Mouse (Mus musculus) neural tube, embryonic 11.5 days (tissue): ENCODE measurements around the gene Dnase2b. TPM values are rescaled to one million over a fixed set of nuclear protein-coding genes. Genes with fewer than 3 reads are reported as not detected.

Source experiments
- ATAC-seq: fragments of 200-750 bp; cut with Nextera tagmentation; 2 replicates; pipeline ENCODE4 v1.8.0; 2017; ENCODE audit warnings: moderate number of reproducible peaks, mild to moderate bottlenecking, moderate TSS enrichment, moderate library complexity; ENCODE audit not compliant: insufficient read depth, low FRiP score, low TSS enrichment
- DNase-seq: peaks from one replicate; pipeline ENCODE4 v3.0.0-alpha.2; 2015; ENCODE audit warnings: low spot score
- H3K27ac ChIP-seq: fragments of 300-500 bp; sonication (generic); 2 replicates; pipeline ENCODE4 v1.5.1; 2014; ENCODE audit warnings: low read depth, mild to moderate bottlenecking, low read length
- H3K27me3 ChIP-seq: fragments of 300-500 bp; sonication (generic); 2 replicates; pipeline ENCODE4 v1.6.1; 2014; ENCODE audit warnings: mild to moderate bottlenecking, low read length, mixed read lengths; ENCODE audit not compliant: control insufficient read depth, insufficient read depth
- H3K36me3 ChIP-seq: fragments of 300-500 bp; sonication (generic); 2 replicates; pipeline ENCODE4 v1.6.1; 2014; ENCODE audit warnings: mild to moderate bottlenecking, low read length, moderate library complexity, mixed read lengths; ENCODE audit not compliant: control insufficient read depth, insufficient read depth
- H3K4me1 ChIP-seq: fragments of 300-500 bp; sonication (generic); 2 replicates; pipeline ENCODE4 v1.6.1; 2014; ENCODE audit warnings: low read length, mixed read lengths; ENCODE audit not compliant: control insufficient read depth, insufficient read depth
- H3K4me2 ChIP-seq: fragments of 300-500 bp; sonication (generic); 2 replicates; pipeline ENCODE4 v1.6.1; 2014; ENCODE audit warnings: low read depth, mild to moderate bottlenecking, moderate library complexity
- H3K4me3 ChIP-seq: fragments of 300-500 bp; sonication (generic); 2 replicates; pipeline ENCODE4 v1.5.1; 2014; ENCODE audit warnings: low read depth, low read length
- H3K9ac ChIP-seq: fragments of 300-500 bp; sonication (generic); 2 replicates; pipeline ENCODE4 v1.6.1; 2014; ENCODE audit warnings: mild to moderate bottlenecking, low read length
- H3K9me3 ChIP-seq: fragments of 300-500 bp; sonication (generic); 2 replicates; pipeline ENCODE4 v1.6.1; 2016; ENCODE audit warnings: low read length; ENCODE audit not compliant: control insufficient read depth
- WGBS: fragments of 180-500 bp; shearing (Covaris S2); extraction: QIAGEN DNeasy Blood & Tissue Kit; methylation state at CpG from one replicate; pipeline ENCODE4 v1.1.7; 2014; 5-methylcytosine and 5-hydroxymethylcytosine counted together
- polyA plus RNA-seq: library from polyadenylated mRNA; unstranded; fragments of >200 nt; fragmentation: Nextera tagmentation; extraction: Ambion mirVana; gene quantifications from 2 replicates; pipeline ENCODE4 v1.2.1, GENCODE M21; 2014

Dnase2b gene
- polyA plus RNA-seq: not detected in 2 replicates

DNA sequence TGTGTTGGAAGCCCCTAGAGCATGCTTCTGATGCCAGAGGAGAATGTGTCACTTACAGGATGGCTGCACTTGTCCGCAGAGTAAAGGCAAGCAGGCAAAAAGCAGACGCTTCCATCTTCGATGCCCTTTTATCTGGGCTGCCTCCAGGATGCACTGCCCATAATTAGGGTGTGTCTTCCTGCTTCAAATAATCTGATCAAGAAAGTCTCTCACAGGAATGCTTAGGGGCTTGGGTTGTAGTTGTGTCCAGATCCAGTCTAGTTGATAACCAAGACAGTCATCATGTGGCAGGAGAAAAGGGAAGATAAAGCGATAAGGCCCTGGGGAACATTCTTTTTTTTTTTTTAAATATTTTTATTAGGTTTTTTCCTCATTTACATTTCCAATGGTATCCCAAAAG, at the start of gene Dnase2b:
Dnase2b (minus strand) TSS at position 101 of the 400 bp plus-strand sequence.
- H3K9me3 ChIP-seq: no peaks in the 10 kb centered on the region
- H3K27me3 ChIP-seq: no peaks in the 10 kb centered on the region
- 95% methylated on average over 4 of the region's 4 CpGs for WGBS
- DNase-seq (no peak), ATAC-seq (no peak)
- H3K36me3 ChIP-seq: no peaks in the 10 kb centered on the region
- H3K27ac ChIP-seq: no peak within 1 kb of the TSS
- H3K4me3 ChIP-seq: no peak within 1 kb of the TSS
- no peak within 1 kb of the TSS for H3K4me2 ChIP-seq
- no peaks in the 10 kb centered on the region for H3K4me1 ChIP-seq
- no peak within 1 kb of the TSS for H3K9ac ChIP-seq

- DNase-seq: no peak
- H3K4me3 ChIP-seq: no peak overlapping the region
- H3K4me2 ChIP-seq: no peak overlapping the region
- H3K4me1 ChIP-seq: no peaks in the 10 kb centered on the region
- H3K9me3 ChIP-seq: no peaks in the 10 kb centered on the region
- no peaks in the 10 kb centered on the region for H3K36me3 ChIP-seq
- WGBS: 85% methylated on average over 7 of the region's 7 CpGs
- H3K9ac ChIP-seq: no peak overlapping the region
- no peak for ATAC-seq
- H3K27me3 ChIP-seq: no peaks in the 10 kb centered on the region
- H3K27ac ChIP-seq: no peak overlapping the region
These were observed 46.5 kb upstream of the Dnase2b start for GRCm38 (mm10) chr3:146661907-146662306.

- no peaks in the 10 kb centered on the region for H3K9me3 ChIP-seq
- 83% methylated on average over 6 of the region's 6 CpGs for WGBS
- H3K36me3 ChIP-seq: no peaks in the 10 kb centered on the region
- H3K27me3 ChIP-seq: no peaks in the 10 kb centered on the region
- H3K27ac ChIP-seq: no peak overlapping the region
- H3K4me1 ChIP-seq: no peaks in the 10 kb centered on the region
- ATAC-seq: no peak
- no peak overlapping the region for H3K4me3 ChIP-seq
- H3K9ac ChIP-seq: no peak overlapping the region
- H3K4me2 ChIP-seq: no peak overlapping the region
- no peak for DNase-seq
These were observed 45.6 kb upstream of the Dnase2b start for GRCm38 (mm10) chr3:146661001-146661400.

GRCm38 (mm10) chr3:146659321-146659720, 43.9 kb upstream of the Dnase2b start:
- Histone ChIP-seq H3K9ac (no peak overlapping the region), H3K4me3 (no peak overlapping the region), H3K4me1 (no peaks in the 10 kb centered on the region), H3K36me3 (no peaks in the 10 kb centered on the region), H3K9me3 (no peaks in the 10 kb centered on the region), H3K4me2 (no peak overlapping the region), H3K27me3 (no peaks in the 10 kb centered on the region), H3K27ac (no peak overlapping the region)
- ATAC-seq (no peak), DNase-seq (no peak)
- 93% methylated on average over 5 of the region's 5 CpGs for WGBS

GRCm38 (mm10) chr3:146658061-146658639, 42.8 kb upstream of the Dnase2b start:
- no peak overlapping the region for H3K4me3 ChIP-seq
- ATAC-seq: no peak
- no peaks in the 10 kb centered on the region for H3K36me3 ChIP-seq
- H3K4me1 ChIP-seq: no peaks in the 10 kb centered on the region
- no peaks in the 10 kb centered on the region for H3K27me3 ChIP-seq
- 92% methylated on average over 1 of the region's 1 CpGs for WGBS
- no peak for DNase-seq
- H3K9ac ChIP-seq: no peak overlapping the region
- no peak overlapping the region for H3K4me2 ChIP-seq
- no peaks in the 10 kb centered on the region for H3K9me3 ChIP-seq
- H3K27ac ChIP-seq: no peak overlapping the region

DNA sequence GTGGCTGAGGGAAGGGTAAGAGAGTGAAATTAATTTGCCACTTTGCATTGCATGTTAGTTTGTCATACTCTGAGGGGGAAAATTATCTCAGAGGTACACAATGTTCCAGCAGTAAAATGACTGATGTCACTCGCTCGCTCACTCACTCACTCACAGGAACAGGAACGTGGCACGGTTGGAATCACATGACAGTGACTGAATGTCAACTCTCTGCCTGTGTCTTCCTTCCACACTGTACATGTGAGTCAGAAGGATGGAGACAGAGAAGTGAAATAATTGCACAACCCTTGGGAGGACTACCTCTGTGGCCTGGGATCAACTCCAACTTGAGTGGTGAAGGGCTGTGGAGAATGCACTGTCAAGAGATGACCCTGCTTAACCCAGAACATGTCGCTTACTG, 42.0 kb upstream of the Dnase2b start:
- H3K27me3 ChIP-seq: no peaks in the 10 kb centered on the region
- DNase-seq: no peak
- ATAC-seq: no peak
- no peaks in the 10 kb centered on the region for H3K9me3 ChIP-seq
- no peak overlapping the region for H3K27ac ChIP-seq
- no peak overlapping the region for H3K4me2 ChIP-seq
- 93% methylated on average over 5 of the region's 5 CpGs for WGBS
- H3K4me1 ChIP-seq: no peaks in the 10 kb centered on the region
- no peak overlapping the region for H3K4me3 ChIP-seq
- H3K36me3 ChIP-seq: no peaks in the 10 kb centered on the region
- no peak overlapping the region for H3K9ac ChIP-seq

GRCm38 (mm10) chr3:146655111-146655577, 39.7 kb upstream of the Dnase2b start:
- Histone ChIP-seq H3K27ac (no peak overlapping the region), H3K9ac (no peak overlapping the region), H3K36me3 (no peaks in the 10 kb centered on the region), H3K4me3 (no peak overlapping the region), H3K4me1 (no peaks in the 10 kb centered on the region), H3K27me3 (no peaks in the 10 kb centered on the region), H3K4me2 (no peak overlapping the region), H3K9me3 (no peaks in the 10 kb centered on the region)
- ATAC-seq (no peak), DNase-seq (no peak)
- 67% methylated on average over 2 of the region's 2 CpGs for WGBS

DNA sequence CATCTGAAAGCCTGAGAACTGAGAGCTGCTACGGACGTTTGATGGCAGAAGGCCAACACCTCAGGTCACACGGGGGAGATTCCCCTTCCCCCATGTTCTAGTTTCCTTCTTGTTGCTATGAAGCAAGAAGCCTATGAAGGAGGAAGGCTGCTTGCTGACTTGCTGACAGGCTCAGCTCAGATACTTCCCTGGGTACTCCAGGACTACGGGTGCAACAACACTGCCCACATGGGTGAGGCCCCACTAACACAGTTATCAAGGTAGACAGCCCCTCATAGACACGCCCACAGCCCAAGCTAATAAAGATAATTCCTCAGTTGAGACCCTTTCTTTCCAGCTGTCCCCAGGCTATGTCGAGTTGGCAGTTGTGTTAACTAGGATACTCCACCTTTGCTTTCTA, 38.3 kb upstream of the Dnase2b start:
- no peak overlapping the region for H3K27ac ChIP-seq
- H3K9ac ChIP-seq: no peak overlapping the region
- DNase-seq: no peak
- H3K4me2 ChIP-seq: no peak overlapping the region
- no peaks in the 10 kb centered on the region for H3K36me3 ChIP-seq
- 88% methylated on average over 6 of the region's 6 CpGs for WGBS
- H3K4me3 ChIP-seq: no peak overlapping the region
- H3K4me1 ChIP-seq: no peaks in the 10 kb centered on the region
- H3K27me3 ChIP-seq: no peaks in the 10 kb centered on the region
- H3K9me3 ChIP-seq: no peaks in the 10 kb centered on the region
- ATAC-seq: no peak

DNA sequence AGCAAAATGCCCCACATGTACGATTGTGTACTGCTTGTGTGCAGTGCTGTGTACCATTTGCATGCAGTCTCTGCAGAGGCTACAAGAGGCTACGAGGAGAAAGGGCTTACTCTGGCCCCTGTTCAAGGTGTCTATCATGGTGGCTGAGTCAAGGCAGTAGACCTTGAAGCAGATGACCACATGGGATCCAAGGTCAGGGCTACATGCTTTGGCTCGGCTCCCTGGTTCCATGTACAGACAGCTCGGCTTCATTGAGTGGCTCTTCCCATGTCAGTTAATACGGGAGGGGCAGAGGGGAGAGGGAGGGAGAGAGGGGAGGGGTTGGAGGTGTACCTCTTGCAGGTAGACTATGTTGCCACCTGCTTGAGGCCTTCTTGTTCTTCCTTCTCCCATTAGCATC, 37.0 kb upstream of the Dnase2b start:
- Histone ChIP-seq H3K9me3 (no peaks in the 10 kb centered on the region), H3K9ac (no peak overlapping the region), H3K27ac (no peak overlapping the region), H3K36me3 (no peaks in the 10 kb centered on the region), H3K4me3 (no peak overlapping the region), H3K4me1 (no peaks in the 10 kb centered on the region), H3K27me3 (no peaks in the 10 kb centered on the region), H3K4me2 (no peak overlapping the region)
- ATAC-seq (no peak), DNase-seq (no peak)
- 91% methylated on average over 5 of the region's 5 CpGs for WGBS
